Mouse (Mus musculus) macrophage (primary cell): ENCODE data around the gene Lrrc29. TPM values are rescaled to one million over a fixed set of nuclear protein-coding genes. Genes with fewer than 3 reads are reported as not detected.
A peak's percentile ranks its signal among the peaks of the same experiment; 100 is the strongest.

Source experiments
- H3K27ac ChIP-seq: fragments of 350-480 bp; formaldehyde crosslinking; 2 replicates; pipeline ENCODE4 v1.9.0; 2021
- H3K36me3 ChIP-seq: fragments of 350-480 bp; formaldehyde crosslinking; 2 replicates; pipeline ENCODE4 v1.9.0; 2021; ENCODE audit errors: inconsistent target
- H3K4me3 ChIP-seq: fragments of 350-480 bp; formaldehyde crosslinking; 2 replicates; pipeline ENCODE4 v1.9.0; 2021; ENCODE audit errors: inconsistent target
- H3K79me2 ChIP-seq: fragments of 350-480 bp; formaldehyde crosslinking; 2 replicates; pipeline ENCODE4 v1.9.0; 2021; ENCODE audit errors: inconsistent target
- WGBS: methylation state at CpG from one replicate; pipeline ENCODE4 v1.1.7; 2026; ENCODE audit warnings: inconsistent platforms; ENCODE audit not compliant: missing documents; 5-methylcytosine and 5-hydroxymethylcytosine counted together
- polyA plus RNA-seq: library from polyadenylated mRNA; stranded (reverse); fragments of 250-400 nt; gene quantifications from 3 replicates; pipeline ENCODE4 v1.2.4, GENCODE M21; 2018; ENCODE audit warnings: inconsistent platforms

The Lrrc29 gene
- polyA plus RNA-seq, 1 experiment from 2014 or later: 0.63 TPM

GRCm38 (mm10) chr8:105263244-105263912 is 62.7 kb downstream of the Lrrc29 start:
- whole genome bisulfite sequencing: 67% methylated on average over 14 of the region's 16 CpGs
- no peak overlapping the region for H3K27ac ChIP-seq
- H3K4me3 ChIP-seq: peak overlapping the region; percentile 95
- peaks cover 16% of the 10 kb centered on the region; the same call in 1 of the 2 replicates for H3K79me2 ChIP-seq
- H3K36me3 ChIP-seq: peaks cover 10% of the 10 kb centered on the region; the same call in 1 of the 2 replicates

Other genes with a start within 250 kb of the Lrrc29 start
- gene Ces3b, start 242.5 kb downstream of the Lrrc29 start, polyA plus RNA-seq: not detected in 3 replicates
- gene Ces4a, start 194.5 kb downstream of the Lrrc29 start, polyA plus RNA-seq: not detected in 3 replicates
- 59.1 to 125 TPM (median 65.1 TPM) in 3 replicates for gene Cbfb, start 155.6 kb downstream of the Lrrc29 start, polyA plus RNA-seq
- 15.2 to 26.7 TPM (median 16.3 TPM) in 3 replicates for gene D230025D16Rik, start 101.1 kb downstream of the Lrrc29 start, polyA plus RNA-seq
- 1.8 to 2.8 TPM (median 2.4 TPM) in 3 replicates for gene B3gnt9, start 71.1 kb downstream of the Lrrc29 start, polyA plus RNA-seq
- 8.4 to 20.0 TPM (median 19.9 TPM) in 3 replicates for gene Tradd, start 61.7 kb downstream of the Lrrc29 start, polyA plus RNA-seq
- 2.1 to 7.5 TPM (median 3.9 TPM) in 3 replicates for gene Fbxl8, start 61.6 kb downstream of the Lrrc29 start, polyA plus RNA-seq
- 2.9 to 8.0 TPM (median 3.4 TPM) in 3 replicates for gene Hsf4, start 56.5 kb downstream of the Lrrc29 start, polyA plus RNA-seq
- gene Nol3, start 50.1 kb downstream of the Lrrc29 start, polyA plus RNA-seq: 0.16 to 0.77 TPM (median 0.73 TPM) in 3 replicates
- gene 4931428F04Rik, start 36.4 kb downstream of the Lrrc29 start, polyA plus RNA-seq: 0.79 to 3.9 TPM (median 1.5 TPM) in 3 replicates
- 0.19 to 0.32 TPM in 2 of 3 replicates, not detected in the other for gene Exoc3l, start 30.2 kb downstream of the Lrrc29 start, polyA plus RNA-seq
- 30.2 to 47.0 TPM (median 34.1 TPM) in 3 replicates for gene E2f4, start 28.6 kb downstream of the Lrrc29 start, polyA plus RNA-seq
- 0.29 to 0.43 TPM (median 0.33 TPM) in 3 replicates for gene Elmo3, start 20.7 kb downstream of the Lrrc29 start, polyA plus RNA-seq
- 19.5 to 78.9 TPM (median 58.8 TPM) in 3 replicates for gene Tmem208, start 76 bp upstream of the Lrrc29 start, polyA plus RNA-seq
- 5.6 to 17.0 TPM (median 9.8 TPM) in 3 replicates for gene Fhod1, start 21.7 kb upstream of the Lrrc29 start, polyA plus RNA-seq
- 0.36 to 0.94 TPM (median 0.36 TPM) in 3 replicates for gene Slc9a5, start 22.6 kb upstream of the Lrrc29 start, polyA plus RNA-seq
- gene Plekhg4, start 47.0 kb upstream of the Lrrc29 start, polyA plus RNA-seq: not detected in 3 replicates
- gene Kctd19, start 87.2 kb upstream of the Lrrc29 start, polyA plus RNA-seq: not detected in 3 replicates
- gene Lrrc36, start 87.3 kb upstream of the Lrrc29 start, polyA plus RNA-seq: 0.13 TPM in 1 of 3 replicates, not detected in the others
- gene Tppp3, start 145.2 kb upstream of the Lrrc29 start, polyA plus RNA-seq: 0.20 to 1.0 TPM (median 0.49 TPM) in 3 replicates
- 6.8 to 10.0 TPM (median 7.3 TPM) in 3 replicates for gene Zdhhc1, start 170.6 kb upstream of the Lrrc29 start, polyA plus RNA-seq
- gene Hsd11b2, start 192.5 kb upstream of the Lrrc29 start, polyA plus RNA-seq: not detected in 3 replicates
- 238 to 301 TPM (median 263 TPM) in 3 replicates for gene Atp6v0d1, start 239.8 kb upstream of the Lrrc29 start, polyA plus RNA-seq